Mouse (Mus musculus) urinary bladder, adult 18-20 months (tissue): Measurements from ENCODE around the gene Ubxn7.
A peak's percentile ranks its signal among the peaks of the same experiment; 100 is the strongest.
"Not testable (repeated sequence)": the region's sequence is repeated elsewhere in the genome, so short reads cannot be mapped to it uniquely, and the experiment has no call there.

Source experiments
- DNase-seq, 2 experiments: peaks; one replicate each; pipeline ENCODE4 v3.0.0; 2022; ENCODE audit warnings: low spot score in 2 of 2, mixed read lengths in 2 of 2

Ubxn7 gene

GRCm38 (mm10) chr16:32332040-32332555 is at the start of gene Ubxn7:
TSS of gene Ubxn7 (plus strand) at chr16:32332257.
- peak; percentile 96 to 98 for DNase-seq

GRCm38 (mm10) chr16:32282608-32283007 is 49.4 kb upstream of the Ubxn7 start:
- DNase-seq: no peak

- DNase-seq: no peak
Observed at GRCm38 (mm10) chr16:32291821-32292220, 40.2 kb upstream of the Ubxn7 start.

- DNase-seq: not testable (repeated sequence)
Observed at GRCm38 (mm10) chr16:32299617-32300016, 32.4 kb upstream of the Ubxn7 start.

- DNase-seq: no peak
Observed at GRCm38 (mm10) chr16:32303046-32303445, 29.0 kb upstream of the Ubxn7 start.

GRCm38 (mm10) chr16:32303886-32304285 is 28.2 kb upstream of the Ubxn7 start:
- DNase-seq: no peak

GRCm38 (mm10) chr16:32311970-32312369 is 20.1 kb upstream of the Ubxn7 start:
- no peak for DNase-seq

- no peak for DNase-seq
Observed at GRCm38 (mm10) chr16:32312386-32312785, 19.7 kb upstream of the Ubxn7 start.

- DNase-seq: no peak
Observed at GRCm38 (mm10) chr16:32312859-32313258, 19.2 kb upstream of the Ubxn7 start.

GRCm38 (mm10) chr16:32316601-32317000 is 15.5 kb upstream of the Ubxn7 start:
- no peak for DNase-seq

- DNase-seq: no peak
Observed at GRCm38 (mm10) chr16:32323953-32324352, 8.1 kb upstream of the Ubxn7 start.

GRCm38 (mm10) chr16:32330876-32331670 is 984 bp upstream of the Ubxn7 start:
- DNase-seq: no peak

- DNase-seq: peak; percentile 9 to 53
Observed at GRCm38 (mm10) chr16:32332556-32333511, 777 bp downstream of the Ubxn7 start.

- DNase-seq: no peak
Observed at GRCm38 (mm10) chr16:32335146-32335545, 3.1 kb downstream of the Ubxn7 start.

- no peak for DNase-seq
Observed at GRCm38 (mm10) chr16:32336026-32336780, 4.1 kb downstream of the Ubxn7 start.

GRCm38 (mm10) chr16:32337001-32337400 is 4.9 kb downstream of the Ubxn7 start:
- no peak for DNase-seq

GRCm38 (mm10) chr16:32340451-32340850 is 8.4 kb downstream of the Ubxn7 start:
- DNase-seq: no peak

GRCm38 (mm10) chr16:32345521-32345920 is 13.5 kb downstream of the Ubxn7 start:
- DNase-seq: no peak

- no peak for DNase-seq
Observed at GRCm38 (mm10) chr16:32350776-32351175, 18.7 kb downstream of the Ubxn7 start.

GRCm38 (mm10) chr16:32363530-32363929 is 31.5 kb downstream of the Ubxn7 start:
- DNase-seq: no peak

- DNase-seq: no peak
Observed at GRCm38 (mm10) chr16:32371351-32371750, 39.3 kb downstream of the Ubxn7 start.

GRCm38 (mm10) chr16:32379575-32379974 is 47.5 kb downstream of the Ubxn7 start:
- no peak for DNase-seq
